Mouse (Mus musculus) mature B cell (primary cell): ENCODE measurements around the gene Itpr1.

Source experiments
- in situ Hi-C: fragments of 300-500 bp; cut with MboI; formaldehyde crosslinking; loops from 2 replicates; pipeline ENCODE4 v1.14.3; 2019

Gene Itpr1

GRCm38 (mm10) chr6:108594171-108594841, 381.4 kb downstream of the Itpr1 start:
- in situ Hi-C loops: no loop called here

GRCm38 (mm10) chr6:108598691-108599090, 385.8 kb downstream of the Itpr1 start:
- in situ Hi-C loops: no loop called here

GRCm38 (mm10) chr6:108599317-108599716, 386.4 kb downstream of the Itpr1 start:
- in situ Hi-C loops: no loop called here
